Mouse (Mus musculus) thymus, adult 2 months (tissue): ENCODE results near the gene Igf2bp1. TPM values are rescaled to one million over a fixed set of nuclear protein-coding genes. Genes with fewer than 3 reads are reported as not detected.
"Not testable (repeated sequence)": the region's sequence is repeated elsewhere in the genome, so short reads cannot be mapped to it uniquely, and the experiment has no call there.

Experiments used
- DNase-seq: peaks from one replicate; pipeline ENCODE4 v3.0.0; 2021
- H3K27ac ChIP-seq: fragments of 200-500 bp; 2 replicates; pipeline ENCODE4 v1.5.1; 2012; ENCODE audit warnings: low read length, control low read depth; ENCODE audit not compliant: control insufficient read depth, insufficient read depth
- H3K27me3 ChIP-seq: fragments of 200-500 bp; 2 replicates; pipeline ENCODE4 v1.6.1; 2012; ENCODE audit warnings: mild to moderate bottlenecking, low read length, moderate library complexity, mixed read lengths; ENCODE audit not compliant: control insufficient read depth, insufficient read depth
- H3K36me3 ChIP-seq: fragments of 200-500 bp; 2 replicates; pipeline ENCODE4 v1.6.1; 2012; ENCODE audit warnings: mild to moderate bottlenecking, low read length, moderate library complexity; ENCODE audit not compliant: control insufficient read depth, insufficient read depth
- H3K4me1 ChIP-seq: fragments of 200-500 bp; replicated peaks from 2 replicates; pipeline ENCODE4 v1.6.1; 2012; ENCODE audit warnings: low read length; ENCODE audit not compliant: control insufficient read depth, insufficient read depth
- H3K4me3 ChIP-seq: fragments of 200-500 bp; 2 replicates; pipeline ENCODE4 v1.5.1; 2012; ENCODE audit warnings: mild to moderate bottlenecking, low read length, control low read depth, moderate library complexity; ENCODE audit not compliant: control insufficient read depth, insufficient read depth
- CTCF ChIP-seq: fragments of 200-500 bp; IDR thresholded peaks from 2 replicates; pipeline ENCODE4 v1.5.1; 2012; ENCODE audit warnings: mild to moderate bottlenecking, control low read depth, low read length, moderate library complexity, borderline replicate concordance; ENCODE audit not compliant: control insufficient read depth, poor library complexity, insufficient read depth; ENCODE audit errors: extremely low read depth
- POLR2A ChIP-seq: fragments of 200-500 bp; IDR thresholded peaks from 2 replicates; pipeline ENCODE4 v1.6.1; 2012; ENCODE audit warnings: mild to moderate bottlenecking, low read length, control low read depth, moderate library complexity; ENCODE audit not compliant: control insufficient read depth, poor library complexity, insufficient read depth; ENCODE audit errors: extremely low read depth
- WGBS: fragments of 180-500 bp; shearing (Covaris S2); methylation state at CpG from one replicate; pipeline ENCODE4 v1.1.7; 2018; 5-methylcytosine and 5-hydroxymethylcytosine counted together
- polyA plus RNA-seq: library from polyadenylated mRNA; depleted of rRNA; stranded (reverse); fragments of >200 nt; gene quantifications from 2 replicates; pipeline ENCODE4 v1.2.3, GENCODE M21; 2012

Igf2bp1 gene
- polyA plus RNA-seq, 1 experiment = 0.13 TPM

- Histone ChIP-seq H3K4me1 (no peaks in the 10 kb centered on the region), H3K27me3 (no peaks in the 10 kb centered on the region), H3K36me3 (no peaks in the 10 kb centered on the region), H3K4me3 (no peak overlapping the region), H3K27ac (no peak overlapping the region)
- 94% methylated on average over 2 of the region's 2 CpGs for WGBS
- DNase-seq = no peak
- TF ChIP-seq CTCF (no peak), POLR2A (no peak)
Measured at GRCm38 (mm10) chr11:95924215-95924614, 81.5 kb downstream of the Igf2bp1 start.

- not testable (repeated sequence) for H3K27ac ChIP-seq, H3K36me3 ChIP-seq, H3K4me3 ChIP-seq, DNase-seq, H3K4me1 ChIP-seq, H3K27me3 ChIP-seq
- 13% methylated on average over 4 of the region's 6 CpGs for WGBS
Measured at GRCm38 (mm10) chr11:95923477-95923876, 82.3 kb downstream of the Igf2bp1 start.

- Histone ChIP-seq H3K4me3 (no peak overlapping the region), H3K27me3 (peaks cover 2% of the 10 kb centered on the region; the same call in 1 of the 2 replicates), H3K27ac (no peak overlapping the region), H3K36me3 (no peaks in the 10 kb centered on the region), H3K4me1 (no peaks in the 10 kb centered on the region)
- WGBS = 89% methylated on average over 12 of the region's 12 CpGs
- no peak for DNase-seq
- TF ChIP-seq CTCF = no peak
- no peak for TF ChIP-seq POLR2A
Measured at GRCm38 (mm10) chr11:95921991-95922621, 83.6 kb downstream of the Igf2bp1 start.

- Histone ChIP-seq H3K4me3 (no peak overlapping the region), H3K36me3 (no peaks in the 10 kb centered on the region), H3K4me1 (no peaks in the 10 kb centered on the region), H3K27ac (no peak overlapping the region), H3K27me3 (peaks cover 16% of the 10 kb centered on the region; the same call in 1 of the 2 replicates)
- TF ChIP-seq POLR2A = no peak
- no peak for TF ChIP-seq CTCF
- WGBS = 17% methylated on average over 5 of the region's 5 CpGs
- no peak for DNase-seq
Measured at GRCm38 (mm10) chr11:95916426-95916825, 89.3 kb downstream of the Igf2bp1 start.

- Histone ChIP-seq H3K27me3 (peaks cover 16% of the 10 kb centered on the region; the same call in 1 of the 2 replicates), H3K4me3 (no peak overlapping the region), H3K4me1 (peaks cover 4% of the 10 kb centered on the region), H3K27ac (no peak overlapping the region), H3K36me3 (no peaks in the 10 kb centered on the region)
- DNase-seq = no peak
- 4% methylated on average over 28 of the region's 28 CpGs for WGBS
- TF ChIP-seq CTCF (no peak), POLR2A (no peak)
Measured at GRCm38 (mm10) chr11:95915006-95915710, 90.6 kb downstream of the Igf2bp1 start.

- Histone ChIP-seq H3K4me1 (peaks cover 4% of the 10 kb centered on the region), H3K27ac (no peak within 1 kb of the TSS), H3K27me3 (peaks cover 16% of the 10 kb centered on the region; the same call in 1 of the 2 replicates), H3K4me3 (no peak within 1 kb of the TSS), H3K36me3 (no peaks in the 10 kb centered on the region)
- 3% methylated on average over 35 of the region's 35 CpGs for WGBS
- TF ChIP-seq POLR2A = no peak
- no peak for DNase-seq
Measured at GRCm38 (mm10) chr11:95914571-95914991, 91.2 kb downstream of the Igf2bp1 start, which contains the start of gene B4galnt2. Gene B4galnt2 (minus strand): TSS chr11:95914891.
